Mouse (Mus musculus) bone marrow, adult 2 months (tissue): Measurements from ENCODE around the gene Pip4k2a.

Source experiments
- CTCF ChIP-seq: fragments of 200-500 bp; IDR thresholded peaks from 2 replicates; pipeline ENCODE4 v1.5.1; 2011; ENCODE audit warnings: low read length, control low read depth; ENCODE audit not compliant: control insufficient read depth, insufficient read depth
- POLR2A ChIP-seq: fragments of 200-500 bp; IDR thresholded peaks from 2 replicates; pipeline ENCODE4 v1.6.1; 2011; ENCODE audit warnings: low read depth, mild to moderate bottlenecking, control low read depth, low read length, borderline replicate concordance; ENCODE audit not compliant: control insufficient read depth

- TF ChIP-seq CTCF (no peak), POLR2A (no peak)
Observed at GRCm38 (mm10) chr2:18965108-18965507, 32.8 kb downstream of the Pip4k2a start.
